Mouse (Mus musculus): ENCODE results near the gene Clip3. TPM values are rescaled to one million over a fixed set of nuclear protein-coding genes. Genes with fewer than 3 reads are reported as not detected.
A peak's percentile ranks its signal among the peaks of the same experiment; 100 is the strongest.

Clip3 gene
- 10 to 100 TPM in 1 of 26 experiments, 1 to 10 TPM in 18, under 1 TPM in 5, not detected in 2; 0.35 to 13.2 (median 1.6) TPM for total RNA-seq (2018; cell fraction: chromatin; rRNA removed)
- total RNA-seq (2018; cell fraction: cytosol; rRNA removed): under 1 TPM in 9 of 26 experiments, not detected in 17; 0.03 to 0.48 (median 0.07) TPM
- 1 to 10 TPM in 9 of 26 experiments, under 1 TPM in 10, not detected in 7; 0.16 to 3.2 (median 0.92) TPM for total RNA-seq (2018; cell fraction: nucleus; rRNA removed)
- polyA plus RNA-seq (2018): 0.07 to 0.59 TPM in 2 of 3 replicates, not detected in the other

DNA sequence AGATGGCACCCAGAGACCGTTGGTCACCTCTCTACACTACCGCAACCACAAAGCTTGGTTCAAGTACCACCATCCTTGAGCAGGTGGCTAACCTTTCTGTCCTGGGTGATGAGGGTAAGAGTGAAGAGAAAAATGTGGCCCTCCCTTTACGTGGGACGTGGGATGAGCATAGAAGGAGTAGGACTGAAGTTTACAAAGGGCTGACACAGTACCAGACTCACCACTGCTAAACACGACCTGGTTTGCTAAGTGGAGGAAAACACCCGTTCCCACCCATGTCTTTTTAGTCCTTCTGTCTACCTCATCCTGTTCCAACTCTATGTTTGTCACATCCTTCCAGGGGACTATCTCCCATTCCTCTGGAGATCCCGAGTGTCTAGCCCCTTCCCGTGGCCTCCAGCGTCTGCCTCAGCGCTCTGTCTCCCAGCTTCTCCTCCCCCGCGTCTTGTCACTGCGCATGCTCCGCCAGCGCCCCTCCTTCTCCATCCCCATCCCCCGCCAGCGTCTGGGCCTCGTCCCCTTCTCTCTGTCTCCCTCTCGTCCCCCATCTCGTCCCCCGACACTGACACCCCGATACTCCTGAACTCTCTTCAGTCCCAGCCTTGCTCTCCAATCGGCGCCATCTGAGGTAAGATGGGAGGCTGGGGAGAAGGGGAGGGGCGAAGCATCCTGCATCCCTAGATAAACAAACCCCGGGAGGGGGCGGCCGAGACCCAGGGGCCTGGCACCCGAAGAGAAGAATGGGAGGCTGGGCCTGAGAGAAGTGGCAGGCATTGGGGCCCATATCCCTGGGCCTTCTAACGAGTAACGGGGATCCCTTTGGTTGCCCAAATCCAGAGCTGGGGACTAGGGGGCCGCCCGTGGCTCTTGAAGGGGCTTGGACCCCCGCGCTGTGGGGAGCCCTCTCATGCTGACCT, at the start of gene Clip3:
Gene Clip3 (plus strand): TSS at position 514 of the 917 bp plus-strand sequence.
- Histone ChIP-seq H3K27ac (no peak within 1 kb of the TSS), H3K79me2 (ENCODE audit: inconsistent target) (no peaks in the 10 kb centered on the region), H3K4me3 (ENCODE audit: inconsistent target) (no peak within 1 kb of the TSS), H3K36me3 (ENCODE audit: inconsistent target) (no peaks in the 10 kb centered on the region)
- 16% methylated on average over 34 of the region's 35 CpGs for WGBS (ENCODE audit: missing documents)

DNA sequence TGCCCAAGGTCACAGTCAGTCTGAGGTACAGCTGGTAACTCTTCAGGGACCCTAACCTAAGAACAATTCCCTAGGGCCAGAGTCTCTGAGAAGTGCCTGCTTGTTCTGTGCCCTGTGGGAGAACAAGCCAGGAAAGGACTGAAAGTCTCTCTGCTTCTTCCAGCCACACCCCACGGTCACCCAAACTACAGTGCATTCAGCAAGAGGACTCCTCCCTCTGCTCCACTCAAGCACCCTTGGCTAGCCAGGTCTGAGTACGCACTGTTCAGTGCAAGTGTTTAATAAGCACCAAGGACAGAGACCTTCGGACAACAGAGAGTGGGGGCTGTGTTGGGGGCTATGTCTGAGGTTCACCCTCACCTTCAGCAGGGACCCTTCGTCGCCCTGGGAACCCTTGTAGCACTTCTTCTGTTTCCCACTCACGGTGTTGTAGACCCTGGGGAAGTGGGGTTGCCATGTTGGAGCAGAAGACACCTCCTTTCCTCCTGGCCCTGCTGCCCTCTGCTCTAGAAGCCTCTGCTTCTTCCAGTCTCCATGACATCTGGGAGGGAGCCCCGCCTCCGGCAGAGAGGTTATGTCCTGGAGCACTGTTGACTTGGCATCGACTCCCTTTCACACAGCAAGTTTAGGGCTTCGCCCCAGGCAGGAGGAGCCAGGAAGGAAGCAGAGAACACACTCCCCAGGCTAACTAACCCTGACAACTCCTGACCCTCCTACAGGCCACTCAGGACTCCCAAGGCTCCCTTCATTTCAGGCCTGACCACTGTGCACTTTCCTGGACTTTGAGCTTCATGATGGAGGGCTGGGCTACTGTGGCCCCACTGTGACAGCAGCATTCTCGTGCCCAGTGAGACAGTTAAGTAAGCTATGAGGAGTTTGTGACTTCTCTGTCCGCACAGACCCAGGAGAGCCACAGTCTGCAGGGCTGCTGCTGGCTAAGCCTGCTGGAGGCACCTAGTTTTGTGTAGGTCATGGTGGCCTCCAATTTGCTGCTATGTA, 39.3 kb upstream of the Clip3 start:
- no peaks in the 10 kb centered on the region for H3K79me2 ChIP-seq (ENCODE audit: inconsistent target)
- peaks cover 44% of the 10 kb centered on the region; the same call in 1 of the 2 replicates for H3K36me3 ChIP-seq (ENCODE audit: inconsistent target)
- WGBS (ENCODE audit: missing documents): 96% methylated on average over 12 of the region's 12 CpGs

DNA sequence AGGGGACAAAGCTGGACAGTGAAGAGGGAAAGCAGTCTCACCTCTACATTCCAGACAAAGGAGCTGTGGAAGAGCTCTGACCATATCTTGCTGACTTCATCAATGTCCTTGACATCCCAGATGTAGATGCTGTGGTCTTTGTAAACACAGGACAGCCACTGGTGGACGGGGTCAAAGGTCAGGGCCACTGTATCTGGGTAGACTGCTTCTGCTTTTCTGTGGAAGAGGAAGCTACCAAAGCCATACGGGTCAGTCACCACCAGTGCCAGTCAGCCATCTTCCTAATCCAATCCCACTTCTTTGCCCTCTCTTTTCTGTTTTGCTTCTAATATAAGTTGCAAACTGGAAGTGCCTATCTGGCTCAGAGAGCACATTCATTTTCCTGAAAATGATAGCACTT, 26.5 kb upstream of the Clip3 start:
- peaks cover 37% of the 10 kb centered on the region; the same call in 1 of the 2 replicates for H3K36me3 ChIP-seq (ENCODE audit: inconsistent target)
- no peak overlapping the region for H3K4me3 ChIP-seq (ENCODE audit: inconsistent target)
- H3K79me2 ChIP-seq (ENCODE audit: inconsistent target): no peaks in the 10 kb centered on the region
- 55% methylated on average over 2 of the region's 2 CpGs for WGBS (ENCODE audit: missing documents)
- peak overlapping the region; percentile 16; the same call in 1 of the 2 replicates for H3K27ac ChIP-seq

More for the DNA sequence above, 39.3 kb upstream of the Clip3 start:
- Histone ChIP-seq H3K27ac (no peak overlapping the region), H3K4me3 (ENCODE audit: inconsistent target) (no peak overlapping the region)

DNA sequence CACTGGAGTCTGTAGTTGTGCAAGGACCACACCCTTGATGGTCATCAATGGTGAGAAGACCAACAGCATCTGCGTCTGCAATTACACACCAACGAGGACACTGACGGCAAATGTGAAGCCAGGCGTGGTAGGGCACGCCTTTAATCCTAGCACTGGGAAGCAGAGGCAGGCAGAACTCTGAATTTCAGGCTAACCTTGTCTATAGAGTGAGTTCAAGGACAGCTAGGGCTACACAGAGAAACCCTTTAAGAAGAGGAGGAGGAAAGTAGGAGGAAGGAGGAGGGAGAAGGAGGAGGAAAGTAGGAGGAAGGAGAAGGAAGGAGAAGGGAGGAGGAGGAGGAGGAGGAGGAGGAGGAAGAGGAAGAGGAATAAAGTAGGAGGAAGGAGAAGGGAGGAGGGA, 26.0 kb upstream of the Clip3 start:
- H3K27ac ChIP-seq: peak overlapping the region; percentile 16; the same call in 1 of the 2 replicates
- no peak overlapping the region for H3K4me3 ChIP-seq (ENCODE audit: inconsistent target)
- WGBS (ENCODE audit: missing documents): 82% methylated on average over 5 of the region's 5 CpGs
- H3K36me3 ChIP-seq (ENCODE audit: inconsistent target): peaks cover 38% of the 10 kb centered on the region; the same call in 1 of the 2 replicates
- no peaks in the 10 kb centered on the region for H3K79me2 ChIP-seq (ENCODE audit: inconsistent target)

DNA sequence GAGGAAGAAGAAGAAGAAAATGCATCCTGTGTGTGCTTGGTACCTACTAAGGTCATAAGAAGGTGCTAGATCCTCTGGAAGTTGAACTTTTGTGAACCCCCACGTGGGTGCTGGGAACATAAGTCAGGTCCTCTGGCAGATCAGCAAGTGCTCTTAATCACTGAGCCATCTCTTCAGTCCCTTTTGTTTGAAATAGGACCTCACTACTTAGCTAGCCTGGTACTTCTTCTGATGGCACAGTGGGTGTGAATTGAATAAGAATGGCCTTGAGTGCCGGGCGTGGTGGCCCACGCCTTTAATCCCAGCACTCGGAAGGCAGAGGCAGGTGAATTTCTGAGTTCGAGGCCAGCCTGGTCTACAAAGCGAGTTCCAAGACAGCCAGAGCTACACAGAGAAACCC, 25.6 kb upstream of the Clip3 start:
- 89% methylated on average over 7 of the region's 7 CpGs for WGBS (ENCODE audit: missing documents)
- Histone ChIP-seq H3K27ac (no peak overlapping the region), H3K79me2 (ENCODE audit: inconsistent target) (no peaks in the 10 kb centered on the region), H3K36me3 (ENCODE audit: inconsistent target) (peaks cover 37% of the 10 kb centered on the region; the same call in 1 of the 2 replicates), H3K4me3 (ENCODE audit: inconsistent target) (no peak overlapping the region)

DNA sequence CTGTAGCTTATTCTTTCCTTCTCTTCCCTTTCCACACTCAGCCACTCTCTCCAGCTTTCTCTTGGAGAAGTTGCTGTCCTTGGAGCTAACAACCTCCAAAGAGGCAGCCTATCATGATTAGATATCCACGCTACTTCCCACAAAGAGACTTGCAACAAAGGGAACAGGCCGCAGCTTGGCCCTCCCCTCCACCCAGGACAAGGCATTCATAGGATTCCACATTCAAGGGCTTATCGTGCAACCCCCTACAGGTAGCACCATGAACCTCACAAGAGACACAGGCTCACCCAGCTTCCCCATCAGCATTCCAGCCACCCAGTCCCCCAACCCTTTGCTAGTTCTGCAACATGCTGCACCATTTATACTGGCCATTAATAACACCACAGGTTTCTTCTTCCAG, 24.7 kb upstream of the Clip3 start:
- 87% methylated on average over 3 of the region's 3 CpGs for whole genome bisulfite sequencing (ENCODE audit: missing documents)
- Histone ChIP-seq H3K4me3 (ENCODE audit: inconsistent target) (no peak overlapping the region), H3K36me3 (ENCODE audit: inconsistent target) (peaks cover 37% of the 10 kb centered on the region; the same call in 1 of the 2 replicates), H3K79me2 (ENCODE audit: inconsistent target) (no peaks in the 10 kb centered on the region), H3K27ac (no peak overlapping the region)

DNA sequence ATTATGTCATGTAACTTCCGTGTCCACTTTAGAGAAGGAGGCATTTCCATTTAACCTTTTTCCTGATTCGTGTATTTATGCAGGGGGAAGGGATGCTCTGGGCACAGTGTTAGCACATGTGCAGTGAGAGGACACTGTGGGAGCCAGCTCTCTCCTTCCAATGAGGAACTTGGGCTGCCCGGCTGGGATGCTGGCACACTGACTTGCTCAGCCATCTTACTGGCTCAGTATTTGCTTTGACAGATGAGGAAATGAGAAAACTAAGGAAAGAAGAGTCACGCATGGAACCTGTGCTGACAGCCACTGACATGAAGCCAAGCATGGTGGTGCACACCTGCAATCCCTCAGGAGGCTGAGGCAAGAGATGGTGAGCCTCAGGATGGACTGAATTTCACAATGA, 21.9 kb upstream of the Clip3 start:
- Histone ChIP-seq H3K27ac (no peak overlapping the region), H3K79me2 (ENCODE audit: inconsistent target) (peaks cover 4% of the 10 kb centered on the region; the same call in 1 of the 2 replicates), H3K4me3 (ENCODE audit: inconsistent target) (no peak overlapping the region), H3K36me3 (ENCODE audit: inconsistent target) (peaks cover 37% of the 10 kb centered on the region; the same call in 1 of the 2 replicates)
- WGBS (ENCODE audit: missing documents): 86% methylated on average over 4 of the region's 4 CpGs

DNA sequence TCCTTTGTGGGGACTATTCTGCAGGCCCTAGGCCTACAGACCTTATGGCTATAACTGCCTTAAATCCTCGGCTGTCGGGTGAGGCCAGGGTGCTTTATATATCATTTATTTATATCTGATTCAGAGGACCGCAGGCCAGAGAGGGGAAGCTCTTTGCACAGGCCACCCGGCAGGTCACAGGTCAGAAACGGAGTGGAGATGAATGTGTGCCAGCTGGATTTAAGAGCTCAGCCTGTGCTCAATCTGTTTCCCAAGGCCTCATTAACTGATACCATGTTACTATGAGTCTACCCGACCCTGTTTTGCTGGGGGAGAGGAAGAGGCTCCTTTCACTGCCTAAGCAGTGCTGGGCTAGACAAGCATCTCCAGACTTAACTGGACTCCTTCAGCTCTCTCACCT, 17.1 kb upstream of the Clip3 start:
- WGBS (ENCODE audit: missing documents): 95% methylated on average over 6 of the region's 6 CpGs
- H3K27ac ChIP-seq: no peak overlapping the region
- H3K79me2 ChIP-seq (ENCODE audit: inconsistent target): peaks cover 50% of the 10 kb centered on the region
- no peak overlapping the region for H3K4me3 ChIP-seq (ENCODE audit: inconsistent target)
- H3K36me3 ChIP-seq (ENCODE audit: inconsistent target): peaks cover 27% of the 10 kb centered on the region; the same call in 1 of the 2 replicates

DNA sequence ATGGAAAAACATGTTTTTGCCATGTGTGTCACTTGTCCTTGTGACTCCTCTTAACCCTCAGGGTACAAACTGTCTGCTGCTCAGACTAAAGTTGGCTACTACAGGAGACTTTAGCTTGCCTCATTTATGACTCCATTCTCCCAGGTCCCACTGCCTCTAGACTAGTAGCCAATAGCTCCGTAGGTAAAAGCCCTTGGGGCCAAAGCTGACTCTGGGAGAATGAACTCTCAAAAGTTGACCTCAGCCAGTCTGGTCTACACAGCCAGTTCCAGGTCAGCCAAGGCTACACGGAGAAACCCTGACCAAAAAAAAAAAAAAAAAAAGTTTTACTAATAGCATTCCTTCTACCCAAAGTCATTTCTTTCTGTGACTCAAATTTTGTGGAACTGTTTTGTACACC, 12.6 kb upstream of the Clip3 start:
- H3K36me3 ChIP-seq (ENCODE audit: inconsistent target): no peaks in the 10 kb centered on the region
- 39% methylated on average over 2 of the region's 2 CpGs for WGBS (ENCODE audit: missing documents)
- H3K79me2 ChIP-seq (ENCODE audit: inconsistent target): peaks cover 50% of the 10 kb centered on the region
- H3K4me3 ChIP-seq (ENCODE audit: inconsistent target): peak overlapping the region; percentile 64
- peak overlapping the region; percentile 98 for H3K27ac ChIP-seq

DNA sequence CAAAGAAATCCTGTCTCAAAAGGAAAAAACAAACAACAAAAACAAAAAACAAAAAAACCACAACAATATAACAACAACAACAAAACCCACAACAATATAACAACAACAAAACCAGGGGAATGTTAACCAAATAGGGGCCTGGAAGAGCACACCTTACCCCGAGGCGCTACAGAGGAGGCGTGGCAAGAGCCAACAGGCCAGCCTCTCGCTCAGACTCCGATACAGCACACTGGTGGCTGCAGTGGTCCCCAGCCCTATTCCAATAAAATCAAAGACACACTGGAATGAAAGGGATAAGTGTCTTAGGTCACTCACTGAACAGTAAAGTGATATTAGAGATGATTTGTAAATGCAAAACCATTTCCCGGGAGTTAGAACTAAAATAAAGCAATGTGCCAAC, 12.0 kb upstream of the Clip3 start:
- Histone ChIP-seq H3K36me3 (ENCODE audit: inconsistent target) (no peaks in the 10 kb centered on the region), H3K4me3 (ENCODE audit: inconsistent target) (peak overlapping the region; percentile 64), H3K79me2 (ENCODE audit: inconsistent target) (peaks cover 47% of the 10 kb centered on the region), H3K27ac (peak overlapping the region; percentile 98)
- WGBS (ENCODE audit: missing documents): 3% methylated on average over 6 of the region's 6 CpGs

DNA sequence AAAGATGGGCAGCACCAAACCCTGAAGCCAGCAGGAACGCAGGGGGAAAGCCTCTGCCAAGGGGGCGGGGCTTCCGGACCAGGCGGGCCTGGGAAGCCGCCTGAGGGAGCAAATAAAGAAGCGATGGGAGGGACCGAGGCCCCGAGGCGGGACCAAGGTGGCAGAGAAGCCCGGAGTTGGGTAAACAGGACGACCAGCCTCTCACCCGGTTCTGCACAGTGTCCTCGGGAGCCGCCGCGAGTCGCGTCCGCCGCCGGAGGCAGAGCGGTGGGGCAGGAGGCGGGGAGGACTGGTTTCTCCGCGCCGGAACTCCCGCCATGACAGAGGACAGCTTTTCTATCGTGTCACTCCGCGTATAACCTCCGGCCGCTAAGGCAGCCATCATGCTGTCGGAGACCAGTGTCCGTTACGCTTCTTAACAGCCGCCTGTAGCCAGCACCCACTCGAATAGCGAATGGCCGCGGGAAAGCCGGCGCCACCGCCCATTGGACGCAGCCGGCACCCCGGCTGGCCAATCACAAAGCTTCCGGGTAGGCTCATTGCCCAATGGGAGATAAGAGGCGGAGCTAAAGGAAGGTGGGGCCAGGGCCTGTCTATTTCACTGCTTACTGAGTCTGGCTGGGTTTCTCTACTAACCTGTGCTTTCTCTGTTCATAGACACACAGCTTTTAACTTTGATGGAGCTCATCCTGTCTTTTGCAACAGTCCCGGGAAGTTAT, 11.4 kb upstream of the Clip3 start, which contains the start of the genes Thap8 and Wdr62:
Gene Thap8 (plus strand): TSS at position 144 of the 719 bp plus-strand sequence.
Gene Wdr62 (minus strand): TSS at position 469 of the 719 bp plus-strand sequence.
- Histone ChIP-seq H3K27ac (peak within 1 kb of the TSS; percentile 98), H3K36me3 (ENCODE audit: inconsistent target) (no peaks in the 10 kb centered on the region), H3K4me3 (ENCODE audit: inconsistent target) (peak within 1 kb of the TSS; percentile 64), H3K79me2 (ENCODE audit: inconsistent target) (peaks cover 41% of the 10 kb centered on the region)
- 1% methylated on average over 48 of the region's 49 CpGs for WGBS (ENCODE audit: missing documents)

DNA sequence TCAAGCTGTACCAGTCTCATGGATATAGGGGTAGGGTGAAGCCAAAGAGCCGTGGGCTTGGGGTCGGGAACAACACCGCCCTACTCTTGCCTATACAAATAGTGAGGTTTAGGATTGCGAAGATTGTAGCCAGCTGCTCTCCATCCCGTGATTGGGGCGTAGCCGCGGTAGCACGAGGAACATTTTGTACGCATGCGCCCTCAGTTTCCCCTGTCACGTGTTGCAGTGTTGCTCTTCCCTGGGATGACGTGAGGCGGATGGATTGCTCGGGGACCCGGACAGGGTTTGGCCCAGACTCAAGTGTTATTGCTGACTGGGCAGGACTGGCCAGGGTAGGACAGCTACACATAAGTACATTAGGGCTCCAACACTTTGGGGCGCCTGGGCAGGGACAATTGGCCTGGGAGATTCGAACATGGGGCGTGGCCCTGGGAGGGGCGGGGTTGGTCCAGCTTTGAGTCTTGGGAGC, 10.8 kb upstream of the Clip3 start:
- peaks cover 35% of the 10 kb centered on the region for H3K79me2 ChIP-seq (ENCODE audit: inconsistent target)
- H3K36me3 ChIP-seq (ENCODE audit: inconsistent target): no peaks in the 10 kb centered on the region
- H3K27ac ChIP-seq: peak overlapping the region; percentile 98
- H3K4me3 ChIP-seq (ENCODE audit: inconsistent target): peak overlapping the region; percentile 64
- 0% methylated on average over 20 of the region's 20 CpGs for WGBS (ENCODE audit: missing documents)

DNA sequence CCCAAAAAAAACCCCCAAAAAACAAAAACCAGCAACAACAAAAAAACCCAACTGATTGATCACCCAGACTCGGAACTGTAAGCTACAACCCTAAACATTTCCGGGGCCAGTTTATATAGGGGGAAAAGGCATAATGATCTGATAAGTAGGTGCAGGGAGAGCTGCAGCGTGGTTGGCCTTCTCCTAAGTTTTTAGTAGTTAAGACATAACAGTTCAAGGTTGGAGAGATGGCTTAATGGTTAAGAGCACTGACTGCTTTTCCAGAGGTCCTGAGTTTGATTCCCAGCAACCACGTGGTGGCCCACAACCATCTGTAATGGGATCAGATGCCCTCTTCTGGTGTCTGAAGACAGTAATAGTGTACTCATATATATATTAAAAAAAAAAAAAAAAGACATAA, 10.0 kb upstream of the Clip3 start:
- peaks cover 27% of the 10 kb centered on the region for H3K79me2 ChIP-seq (ENCODE audit: inconsistent target)
- H3K27ac ChIP-seq: no peak overlapping the region
- no peak overlapping the region for H3K4me3 ChIP-seq (ENCODE audit: inconsistent target)
- 97% methylated on average over 3 of the region's 4 CpGs for WGBS (ENCODE audit: missing documents)
- no peaks in the 10 kb centered on the region for H3K36me3 ChIP-seq (ENCODE audit: inconsistent target)

All from macrophage (primary cell).